Mouse (Mus musculus) heart, postnatal 36 days (tissue): Measurements from ENCODE around the gene Psmc5. TPM values are rescaled to one million over a fixed set of nuclear protein-coding genes. Genes with fewer than 3 reads are reported as not detected.

ENCODE experiments used
- DNase-seq, 2 experiments: peaks; one replicate each; pipeline ENCODE4 v3.0.0; 2021 to 2022
- intact Hi-C: fragments of 180-260 bp; cut with DNase I; formaldehyde crosslinking; loops from one replicate; pipeline ENCODE4 v1.15.1; 2025
- total RNA-seq, 2 experiments: library from RNA; stranded (reverse); gene quantifications; 2 replicates each; pipeline ENCODE4 v1.2.3; 2021

Gene Psmc5
- total RNA-seq, 2 experiments from 2014 or later, result 102 to 105 TPM

GRCm38 (mm10) chr11:106302634-106303033 lies 46.7 kb downstream of the Psmc5 start:
- DNase-seq, result peak; percentile 66 to 79
- intact Hi-C loops, result loop anchor here (1.0 to 2.0 kb wide), 3 partner anchors 23 to 90 kb away; no protein-coding TSS in a partner anchor

DNA sequence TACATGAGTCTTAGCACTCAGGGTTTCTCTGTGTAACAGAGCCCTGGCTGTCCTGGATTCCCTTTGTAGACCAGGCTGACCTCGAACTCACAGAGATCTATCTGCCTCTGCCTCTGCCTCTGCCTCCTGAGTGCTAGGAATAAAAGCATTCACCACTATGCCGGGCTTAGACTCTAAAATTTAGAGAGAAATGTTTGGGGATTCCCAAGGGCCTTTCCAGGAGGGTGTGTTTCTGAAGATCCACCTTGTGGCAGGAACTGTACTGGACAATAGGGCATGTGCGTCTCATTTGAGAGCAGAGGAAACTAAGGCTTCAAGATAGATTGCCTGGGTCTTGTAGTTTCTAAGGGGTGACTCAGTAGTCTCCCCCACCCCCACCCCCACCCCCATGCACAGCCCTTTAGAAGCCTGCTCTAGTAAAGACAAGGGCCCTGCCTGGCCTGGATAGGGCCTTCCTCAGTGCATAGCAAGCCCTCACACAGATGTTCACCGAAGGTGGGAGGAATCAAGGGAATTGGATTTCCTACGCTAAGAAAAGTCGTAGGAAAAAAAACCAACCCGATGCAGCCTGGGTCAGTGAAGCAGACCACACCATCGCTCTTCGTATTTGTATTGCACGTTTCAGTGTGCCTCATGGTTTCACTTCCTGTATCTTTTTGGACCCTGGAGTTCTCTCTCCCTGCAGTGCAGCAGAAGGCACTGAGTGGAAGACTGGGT lies 49.6 kb downstream of the Psmc5 start:
- no peak for DNase-seq
- intact Hi-C loops, result no loop called here

GRCm38 (mm10) chr11:106306065-106306385 lies 50.1 kb downstream of the Psmc5 start:
- intact Hi-C loops, result no loop called here
- no peak for DNase-seq

- DNase-seq, result no peak
- intact Hi-C loops, result no loop called here
Measured at GRCm38 (mm10) chr11:106306758-106307157, 50.8 kb downstream of the Psmc5 start.

GRCm38 (mm10) chr11:106307432-106307831 lies 51.5 kb downstream of the Psmc5 start:
- DNase-seq, result no peak
- intact Hi-C loops, result no loop called here

- DNase-seq, result no peak
Measured at GRCm38 (mm10) chr11:106308162-106308561, 52.2 kb downstream of the Psmc5 start.

DNA sequence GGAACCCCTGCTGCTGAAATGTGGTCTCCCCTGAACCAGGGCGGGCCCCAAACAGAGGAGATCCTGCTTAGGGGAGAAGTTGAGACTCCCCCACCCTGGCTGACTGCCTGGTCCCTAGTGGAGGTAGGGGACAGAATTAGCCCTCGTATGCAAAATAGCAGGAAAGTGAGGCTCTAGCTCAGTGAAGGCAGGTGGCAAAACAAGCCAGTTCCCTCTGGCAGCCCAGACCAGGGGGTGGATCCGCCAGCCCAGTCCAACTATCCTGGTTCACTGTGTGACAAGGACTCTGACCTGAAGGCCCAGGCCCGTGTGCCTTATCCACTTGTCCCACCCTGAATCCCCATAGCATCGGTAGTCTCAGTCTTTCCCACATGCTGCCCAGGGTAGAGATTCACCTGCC lies 54.2 kb downstream of the Psmc5 start:
- no peak for DNase-seq
- intact Hi-C loops, result no loop called here

More at GRCm38 (mm10) chr11:106308162-106308561, 52.2 kb downstream of the Psmc5 start:
- intact Hi-C loops, result no loop called here

Other genes with a start within 250 kb of the Psmc5 start
- under 1 TPM in 1 of 2 experiments, not detected in 1; 0.16 TPM for gene Kcnh6, start 248.0 kb upstream of the Psmc5 start, total RNA-seq
- 10 to 100 TPM; 40.2 to 42.5 TPM for gene Dcaf7, start 219.3 kb upstream of the Psmc5 start, total RNA-seq
- gene Taco1, start 190.1 kb upstream of the Psmc5 start, total RNA-seq, result 10 to 100 TPM; 63.3 to 67.3 TPM
- 10 to 100 TPM; 38.7 to 44.4 TPM for gene Map3k3, start 171.5 kb upstream of the Psmc5 start, total RNA-seq
- gene Gm10840, start 95.3 kb upstream of the Psmc5 start, total RNA-seq, result not detected
- gene Limd2, start 95.3 kb upstream of the Psmc5 start, total RNA-seq, result 1 to 10 TPM; 4.2 to 4.8 TPM
- 1 to 10 TPM; 7.2 to 8.2 TPM for gene Strada, start 54.0 kb upstream of the Psmc5 start, total RNA-seq
- 10 to 100 TPM; 72.5 to 82.4 TPM for gene Ccdc47, start 39.8 kb upstream of the Psmc5 start, total RNA-seq
- gene Ddx42, start 39.2 kb upstream of the Psmc5 start, total RNA-seq, result 10 to 100 TPM; 26.5 to 28.7 TPM
- gene Ftsj3, start 75 bp upstream of the Psmc5 start, total RNA-seq, result 10 to 100 TPM; 21.1 to 23.0 TPM
- gene Smarcd2, start 16.8 kb downstream of the Psmc5 start, total RNA-seq, result 10 to 100 TPM; 19.1 to 19.9 TPM
- not detected for gene Tcam1, start 20.5 kb downstream of the Psmc5 start, total RNA-seq
- gene Gh, start 45.7 kb downstream of the Psmc5 start, total RNA-seq, result not detected
- 1 to 10 TPM; 1.9 to 3.0 TPM for gene Cd79b, start 58.6 kb downstream of the Psmc5 start, total RNA-seq
- gene Scn4a, start 97.1 kb downstream of the Psmc5 start, total RNA-seq, result 10 to 100 TPM; 14.7 to 19.0 TPM
- gene Prr29, start 109.3 kb downstream of the Psmc5 start, total RNA-seq, result under 1 TPM; 0.81 to 0.92 TPM
- gene Icam2, start 131.9 kb downstream of the Psmc5 start, total RNA-seq, result 10 to 100 TPM; 30.3 to 34.9 TPM
- 10 to 100 TPM; 10.2 to 12.9 TPM for gene Ern1, start 231.7 kb downstream of the Psmc5 start, total RNA-seq